Mouse (Mus musculus) C2C12 (cell line): Measurements from ENCODE around the gene Fnbp1l. TPM values are rescaled to one million over a fixed set of nuclear protein-coding genes. Genes with fewer than 3 reads are reported as not detected.

ENCODE experiments used
- H3K27me3 ChIP-seq: one replicate; pipeline ENCODE4 v1.6.1; 2011; ENCODE audit not compliant: control insufficient read depth, insufficient read depth, insufficient read length
- H3K36me3 ChIP-seq: one replicate; pipeline ENCODE4 v1.6.1; 2011; ENCODE audit not compliant: control insufficient read depth, insufficient read depth
- H3K4me3 ChIP-seq: one replicate; pipeline ENCODE4 v1.5.1; 2011; ENCODE audit warnings: mild to moderate bottlenecking, control low read depth; ENCODE audit not compliant: poor library complexity, insufficient read depth, severe bottlenecking
- H3K79me2 ChIP-seq: one replicate; pipeline ENCODE4 v1.6.1; 2011; ENCODE audit not compliant: control insufficient read depth, insufficient read depth
- H3K79me3 ChIP-seq: one replicate; pipeline ENCODE4 v1.6.1; 2011; ENCODE audit warnings: low read depth, control low read depth
- H3ac ChIP-seq: one replicate; pipeline ENCODE3; 2011; ENCODE audit warnings: low read depth; ENCODE audit not compliant: control insufficient read depth, insufficient read length
- CEBPB ChIP-seq: IDR thresholded peaks from one replicate; pipeline ENCODE4 v1.6.1; 2011; ENCODE audit warnings: low read depth, mild to moderate bottlenecking, control low read depth, moderate library complexity
- CTCF ChIP-seq: IDR thresholded peaks from one replicate; pipeline ENCODE4 v1.5.1; 2011; ENCODE audit not compliant: control insufficient read depth, insufficient read depth, insufficient read length
- FOSL1 ChIP-seq: IDR thresholded peaks from one replicate; pipeline ENCODE4 v1.8.0; 2011; ENCODE audit warnings: mild to moderate bottlenecking, low read length; ENCODE audit not compliant: poor library complexity, insufficient read depth, severe bottlenecking
- MAX ChIP-seq: IDR thresholded peaks from one replicate; pipeline ENCODE4 v1.6.1; 2011; ENCODE audit warnings: mild to moderate bottlenecking, control low read depth
- MYOD1 ChIP-seq: IDR thresholded peaks from one replicate; pipeline ENCODE4 v1.6.1; 2011; ENCODE audit warnings: low read depth; ENCODE audit not compliant: control insufficient read depth, insufficient read length
- MYOG ChIP-seq: IDR thresholded peaks from one replicate; pipeline ENCODE4 v1.6.1; 2011; ENCODE audit not compliant: control insufficient read depth, insufficient read length; ENCODE audit errors: extremely low read depth
- USF1 ChIP-seq: IDR thresholded peaks from one replicate; pipeline ENCODE4 v1.6.1; 2011; ENCODE audit warnings: low read depth, mild to moderate bottlenecking, control low read depth, moderate library complexity
- polyA plus RNA-seq: library from polyadenylated mRNA; unstranded; fragments of >200 nt; fragmentation: generic; extraction: Trizol; gene quantifications from one replicate; pipeline ENCODE4 v1.2.1, GENCODE M21; 2012; ENCODE audit warnings: missing spikeins

The Fnbp1l gene
- polyA plus RNA-seq, 1 experiment = 12.4 TPM

DNA sequence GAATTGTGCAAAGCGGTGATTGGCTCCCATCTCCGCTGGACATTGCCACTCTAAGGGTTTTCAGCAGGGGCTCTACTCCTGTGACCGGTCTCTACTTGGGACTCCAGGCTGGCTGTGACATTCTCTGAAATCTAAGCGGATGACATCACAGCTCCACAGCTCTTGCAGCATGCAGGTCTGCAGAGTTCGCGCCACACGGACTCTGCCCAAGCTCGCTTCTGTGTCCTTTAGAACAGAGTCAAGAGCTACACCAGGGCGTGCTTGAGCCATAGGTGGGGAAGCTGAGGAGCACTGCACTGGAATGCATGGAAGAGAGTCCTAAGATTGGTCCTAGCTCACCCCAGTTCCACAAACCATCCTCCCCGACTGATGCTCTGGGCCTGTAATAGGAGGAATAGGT lies 9.0 kb upstream of the Fnbp1l start:
- Histone ChIP-seq H3K36me3 (no peaks in the 10 kb centered on the region), H3ac (no peak overlapping the region), H3K27me3 (no peaks in the 10 kb centered on the region), H3K79me2 (no peaks in the 10 kb centered on the region), H3K4me3 (no peak overlapping the region), H3K79me3 (no peaks in the 10 kb centered on the region)
- TF ChIP-seq MAX (no peak), USF1 (no peak), MYOD1 (no peak), FOSL1 (no peak), MYOG (no peak), CTCF (no peak), CEBPB (no peak)

GRCm38 (mm10) chr3:122627846-122628245 lies 8.3 kb upstream of the Fnbp1l start:
- H3K79me3 ChIP-seq = no peaks in the 10 kb centered on the region
- H3K79me2 ChIP-seq = no peaks in the 10 kb centered on the region
- no peaks in the 10 kb centered on the region for H3K27me3 ChIP-seq
- no peak for TF ChIP-seq MAX
- TF ChIP-seq FOSL1 = no peak
- TF ChIP-seq CEBPB = no peak
- no peak overlapping the region for H3K4me3 ChIP-seq
- no peak overlapping the region for H3ac ChIP-seq
- no peaks in the 10 kb centered on the region for H3K36me3 ChIP-seq

GRCm38 (mm10) chr3:122624591-122624990 lies 5.1 kb upstream of the Fnbp1l start:
- Histone ChIP-seq H3K4me3 (no peak overlapping the region), H3K36me3 (no peaks in the 10 kb centered on the region), H3K79me3 (no peaks in the 10 kb centered on the region), H3K79me2 (no peaks in the 10 kb centered on the region), H3ac (no peak overlapping the region), H3K27me3 (no peaks in the 10 kb centered on the region)
- TF ChIP-seq MAX (no peak), CEBPB (no peak), USF1 (no peak), MYOD1 (no peak), FOSL1 (no peak), MYOG (no peak)

DNA sequence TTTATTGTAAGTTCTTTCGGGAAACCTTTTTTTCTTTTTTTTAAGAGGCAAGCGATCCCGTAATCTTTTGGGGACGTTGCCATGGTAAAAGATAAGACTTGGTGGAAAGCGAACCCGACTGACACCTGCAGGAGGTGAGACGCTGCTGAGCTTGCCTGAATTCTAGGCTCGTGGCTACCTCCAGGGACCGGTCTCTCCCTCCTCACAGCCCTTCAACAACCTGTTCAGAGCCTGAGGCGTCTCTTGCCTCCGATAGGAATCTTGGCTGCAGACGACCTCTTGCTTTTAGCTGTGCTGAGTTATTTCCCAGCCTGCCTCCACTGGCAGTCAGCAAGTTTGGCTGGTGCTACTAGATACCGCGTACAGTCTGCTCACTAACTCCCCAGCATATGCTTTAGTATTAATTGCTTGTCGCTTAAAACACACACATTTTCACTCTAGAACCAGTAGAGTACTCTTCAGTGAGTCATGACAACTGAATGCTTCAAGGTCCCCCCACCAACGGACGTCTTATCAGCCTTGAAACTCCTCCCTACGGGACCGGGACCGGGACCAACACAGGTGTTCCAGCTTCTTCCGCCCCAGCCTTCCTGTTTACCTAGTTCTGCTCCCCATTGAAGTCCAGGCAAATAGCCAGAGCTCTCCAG lies 893 bp upstream of the Fnbp1l start:
- peaks cover 41% of the 10 kb centered on the region for H3K79me2 ChIP-seq
- H3ac ChIP-seq = peak overlapping the region; percentile 33
- H3K27me3 ChIP-seq = no peaks in the 10 kb centered on the region
- H3K79me3 ChIP-seq = peaks cover 32% of the 10 kb centered on the region
- H3K4me3 ChIP-seq = peak overlapping the region; percentile 80
- H3K36me3 ChIP-seq = no peaks in the 10 kb centered on the region
- no peak for TF ChIP-seq CTCF
- TF ChIP-seq FOSL1 = no peak
- no peak for TF ChIP-seq USF1
- TF ChIP-seq MYOG = no peak
- TF ChIP-seq MYOD1 = no peak
- no peak for TF ChIP-seq CEBPB
- no peak for TF ChIP-seq MAX

GRCm38 (mm10) chr3:122619931-122620284 lies 393 bp upstream of the Fnbp1l start:
- TF ChIP-seq MYOG (no peak), USF1 (no peak), FOSL1 (no peak), MYOD1 (no peak), CEBPB (no peak), CTCF (no peak), MAX (no peak)
- H3K79me2 ChIP-seq = peaks cover 46% of the 10 kb centered on the region
- H3K36me3 ChIP-seq = no peaks in the 10 kb centered on the region
- H3K79me3 ChIP-seq = peaks cover 37% of the 10 kb centered on the region
- peak overlapping the region; percentile 87 for H3ac ChIP-seq
- no peaks in the 10 kb centered on the region for H3K27me3 ChIP-seq
- peak overlapping the region; percentile 80 for H3K4me3 ChIP-seq

GRCm38 (mm10) chr3:122618402-122618801 lies 1.1 kb downstream of the Fnbp1l start:
- no peaks in the 10 kb centered on the region for H3K27me3 ChIP-seq
- H3K79me3 ChIP-seq = peaks cover 50% of the 10 kb centered on the region
- peaks cover 61% of the 10 kb centered on the region for H3K79me2 ChIP-seq
- peak overlapping the region; percentile 80 for H3K4me3 ChIP-seq
- peak overlapping the region; percentile 38 for H3ac ChIP-seq
- no peaks in the 10 kb centered on the region for H3K36me3 ChIP-seq
- TF ChIP-seq CTCF = peak; percentile 28
- TF ChIP-seq MYOG = no peak
